Mouse (Mus musculus) left cerebral cortex, postnatal 4 days (tissue): Measurements from ENCODE around the gene Ucp2. TPM values are rescaled to one million over a fixed set of nuclear protein-coding genes. Genes with fewer than 3 reads are reported as not detected.
"Not testable (repeated sequence)": the region's sequence is repeated elsewhere in the genome, so short reads cannot be mapped to it uniquely, and the experiment has no call there.

Experiments
- DNase-seq: peaks from one replicate; pipeline ENCODE4 v3.0.0-alpha.2; 2022
- intact Hi-C: fragments of 180-260 bp; cut with DNase I; formaldehyde crosslinking; loops from one replicate; pipeline ENCODE4 v1.15.1; 2025
- total RNA-seq, 2 experiments: library from RNA; stranded (reverse); gene quantifications; 2 replicates each; pipeline ENCODE4 v1.2.3; 2021

Ucp2 gene
- total RNA-seq, 2 experiments from 2014 or later = 46.2 to 47.2 TPM

- peak; percentile 67 for DNase-seq
- intact Hi-C loops = no loop called here
These were observed 13.9 kb upstream of the Ucp2 start for GRCm38 (mm10) chr7:100479100-100479822.

DNA sequence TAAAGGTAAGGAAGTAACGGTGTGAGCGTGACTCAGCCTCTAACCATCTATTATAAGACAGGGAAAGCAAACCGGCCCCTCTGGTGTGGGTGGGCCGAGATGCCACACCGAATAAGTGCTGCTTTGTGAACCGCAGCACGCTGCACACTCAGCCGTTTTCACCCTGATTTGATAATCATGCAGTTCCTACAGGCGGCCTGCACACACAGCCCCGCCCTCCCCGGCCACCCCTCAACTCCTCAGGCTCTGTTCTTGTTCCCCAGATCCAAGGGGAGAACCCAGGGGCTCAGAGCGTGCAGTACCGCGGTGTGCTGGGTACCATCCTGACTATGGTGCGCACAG is 13.3 kb upstream of the Ucp2 start:
- intact Hi-C loops = no loop called here
- peak; percentile 35 for DNase-seq

GRCm38 (mm10) chr7:100480175-100480574 is 13.0 kb upstream of the Ucp2 start:
- DNase-seq = no peak
- intact Hi-C loops = no loop called here

DNA sequence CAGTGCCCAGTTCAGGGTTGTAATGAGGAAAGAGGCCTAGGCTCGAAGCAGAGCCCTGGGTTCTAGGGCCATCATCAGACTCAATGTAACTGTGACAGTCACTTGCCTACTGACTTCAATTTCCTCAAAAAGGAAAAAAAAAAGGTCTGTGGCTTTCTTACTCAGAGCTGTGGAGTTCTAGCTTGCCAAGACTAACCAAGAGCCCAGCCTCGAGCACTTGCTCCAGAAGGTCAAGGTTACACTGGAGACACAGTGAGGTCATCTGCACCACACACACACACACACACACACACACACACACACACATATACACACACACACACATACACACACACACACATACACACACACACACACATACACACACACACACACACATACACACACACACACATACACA is 11.1 kb upstream of the Ucp2 start:
- DNase-seq, intact Hi-C loops: not testable (repeated sequence)

DNA sequence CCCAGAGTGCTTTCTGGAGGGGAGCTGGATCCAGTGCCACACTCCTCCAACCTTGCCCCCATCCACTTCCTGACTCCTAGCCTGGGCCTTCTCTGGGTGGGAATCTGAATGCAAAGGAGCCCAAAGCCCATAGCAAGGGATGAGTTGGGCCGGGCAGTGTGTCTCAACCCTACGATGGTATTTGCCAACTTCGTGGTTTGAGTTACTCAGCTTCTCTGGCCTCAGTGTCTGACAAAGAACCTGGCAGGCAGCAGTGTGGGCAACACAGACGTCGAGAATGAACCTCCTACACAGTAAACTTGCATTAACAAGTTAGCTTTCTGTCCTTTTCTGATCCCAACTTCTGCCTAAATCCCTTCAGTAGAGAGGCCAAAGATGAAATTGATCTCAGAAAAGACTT is 8.6 kb upstream of the Ucp2 start:
- DNase-seq = no peak
- intact Hi-C loops = no loop called here

- intact Hi-C loops = no loop called here
- no peak for DNase-seq
These were observed 5.8 kb upstream of the Ucp2 start for GRCm38 (mm10) chr7:100487301-100487700.

GRCm38 (mm10) chr7:100488474-100489048 is 4.6 kb upstream of the Ucp2 start:
- peak; percentile 68 for DNase-seq
- intact Hi-C loops = no loop called here

DNA sequence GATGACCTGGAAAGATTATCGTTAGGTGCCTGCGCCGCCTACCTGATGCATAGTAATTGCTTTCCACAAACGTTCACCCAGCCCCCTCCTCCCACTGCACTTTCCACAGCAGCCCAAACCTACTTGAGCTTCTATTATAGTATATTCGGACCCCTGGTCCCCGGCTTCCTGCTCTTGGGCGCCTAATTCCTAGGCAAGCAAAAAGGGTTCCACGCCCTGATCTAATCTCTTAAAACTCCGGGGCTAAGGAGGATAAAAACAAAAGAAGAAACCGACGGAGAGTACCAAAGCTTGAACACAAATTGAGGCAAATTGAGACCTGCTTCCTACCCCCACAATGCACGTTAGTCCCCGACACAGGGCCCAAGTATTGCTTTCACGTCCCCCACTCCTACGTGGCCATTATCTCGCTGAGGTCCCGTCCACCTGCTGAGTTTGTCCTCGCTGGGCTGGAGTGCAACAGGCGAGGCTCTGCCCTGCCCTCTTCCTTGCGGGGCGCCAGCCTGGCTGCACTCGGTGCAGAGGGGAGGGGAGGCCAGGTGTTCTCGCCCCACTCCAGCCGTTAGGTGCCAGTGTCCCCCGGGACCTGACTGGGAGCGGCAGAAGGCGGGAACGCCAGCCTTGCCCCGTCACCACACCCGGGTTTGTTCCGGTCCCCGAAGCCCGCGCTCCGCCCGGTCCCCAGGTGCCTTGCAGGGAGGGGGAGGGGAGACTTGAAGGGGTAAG is 583 bp upstream of the Ucp2 start:
- intact Hi-C loops = no loop called here
- peak; percentile 30 for DNase-seq

- intact Hi-C loops = no loop called here
- DNase-seq = peak; percentile 43
These were observed 612 bp downstream of the Ucp2 start for GRCm38 (mm10) chr7:100493484-100494414.

GRCm38 (mm10) chr7:100494415-100494831 is 1.3 kb downstream of the Ucp2 start:
- intact Hi-C loops = no loop called here
- no peak for DNase-seq

DNA sequence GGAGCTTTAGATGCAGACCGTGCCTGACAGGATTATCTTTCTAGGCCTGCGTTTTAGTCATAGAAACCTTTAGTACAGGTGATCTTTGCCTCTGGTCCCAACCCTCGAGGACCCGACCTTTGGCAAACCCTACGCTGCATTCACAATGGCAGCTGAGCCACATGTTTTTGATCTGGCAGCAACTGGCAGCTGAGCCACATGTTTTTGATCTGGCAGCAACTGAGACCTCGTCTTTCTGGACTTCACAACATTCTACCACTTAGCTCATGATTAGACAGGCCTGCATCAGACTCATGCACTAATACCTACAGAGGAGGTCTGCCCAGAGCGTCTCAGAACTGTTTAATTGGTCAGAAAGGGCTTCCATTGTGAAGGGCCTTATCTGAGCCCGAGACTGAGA is 1.9 kb downstream of the Ucp2 start:
- intact Hi-C loops = no loop called here

GRCm38 (mm10) chr7:100495581-100496251 is 2.6 kb downstream of the Ucp2 start:
- DNase-seq = peak; percentile 48
- intact Hi-C loops = no loop called here

More for the DNA sequence above, 1.9 kb downstream of the Ucp2 start:
- no peak for DNase-seq

- DNase-seq = no peak
- intact Hi-C loops = no loop called here
These were observed 3.2 kb downstream of the Ucp2 start for GRCm38 (mm10) chr7:100496371-100496770.

DNA sequence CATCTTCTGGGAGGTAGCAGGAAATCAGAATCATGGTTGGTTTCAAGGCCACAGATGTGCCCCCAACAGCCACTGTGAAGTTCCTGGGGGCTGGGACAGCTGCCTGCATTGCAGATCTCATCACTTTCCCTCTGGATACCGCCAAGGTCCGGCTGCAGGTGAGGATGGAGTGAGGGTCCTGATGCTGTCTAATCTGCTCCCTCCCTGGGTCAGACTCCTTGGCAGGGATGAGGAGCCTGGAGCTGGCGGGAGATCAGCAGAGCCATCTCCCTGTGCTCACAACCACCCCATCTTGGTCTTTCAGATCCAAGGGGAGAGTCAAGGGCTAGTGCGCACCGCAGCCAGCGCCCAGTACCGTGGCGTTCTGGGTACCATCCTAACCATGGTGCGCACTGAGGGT is 3.7 kb downstream of the Ucp2 start:
- DNase-seq = no peak
- intact Hi-C loops = no loop called here

DNA sequence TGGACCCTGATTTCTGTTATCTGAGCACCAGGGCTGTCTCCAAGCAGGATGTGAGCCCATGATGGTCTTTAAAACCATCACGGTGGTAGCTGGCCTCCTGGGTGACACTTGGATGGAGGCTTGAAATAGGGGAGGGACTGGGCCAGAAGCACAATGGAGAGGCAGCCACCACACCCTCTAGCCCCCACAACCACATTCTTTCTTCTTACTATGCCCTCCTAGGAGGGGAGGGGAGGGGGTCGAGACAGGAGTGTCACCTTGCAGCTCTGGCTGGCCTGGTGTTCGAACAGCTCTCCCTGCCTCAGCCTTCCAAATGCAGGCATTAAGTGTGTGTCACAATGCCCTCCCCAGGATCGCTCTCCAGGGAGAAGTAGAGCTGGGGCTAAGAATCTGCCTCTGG is 4.3 kb downstream of the Ucp2 start:
- no peak for DNase-seq
- intact Hi-C loops = no loop called here

- DNase-seq = no peak
- intact Hi-C loops = no loop called here
These were observed 4.8 kb downstream of the Ucp2 start for GRCm38 (mm10) chr7:100497982-100498381.

GRCm38 (mm10) chr7:100499465-100499864 is 6.3 kb downstream of the Ucp2 start:
- no peak for DNase-seq
- intact Hi-C loops = no loop called here

- DNase-seq = no peak
- intact Hi-C loops = no loop called here
These were observed 7.3 kb downstream of the Ucp2 start for GRCm38 (mm10) chr7:100500276-100500977.

DNA sequence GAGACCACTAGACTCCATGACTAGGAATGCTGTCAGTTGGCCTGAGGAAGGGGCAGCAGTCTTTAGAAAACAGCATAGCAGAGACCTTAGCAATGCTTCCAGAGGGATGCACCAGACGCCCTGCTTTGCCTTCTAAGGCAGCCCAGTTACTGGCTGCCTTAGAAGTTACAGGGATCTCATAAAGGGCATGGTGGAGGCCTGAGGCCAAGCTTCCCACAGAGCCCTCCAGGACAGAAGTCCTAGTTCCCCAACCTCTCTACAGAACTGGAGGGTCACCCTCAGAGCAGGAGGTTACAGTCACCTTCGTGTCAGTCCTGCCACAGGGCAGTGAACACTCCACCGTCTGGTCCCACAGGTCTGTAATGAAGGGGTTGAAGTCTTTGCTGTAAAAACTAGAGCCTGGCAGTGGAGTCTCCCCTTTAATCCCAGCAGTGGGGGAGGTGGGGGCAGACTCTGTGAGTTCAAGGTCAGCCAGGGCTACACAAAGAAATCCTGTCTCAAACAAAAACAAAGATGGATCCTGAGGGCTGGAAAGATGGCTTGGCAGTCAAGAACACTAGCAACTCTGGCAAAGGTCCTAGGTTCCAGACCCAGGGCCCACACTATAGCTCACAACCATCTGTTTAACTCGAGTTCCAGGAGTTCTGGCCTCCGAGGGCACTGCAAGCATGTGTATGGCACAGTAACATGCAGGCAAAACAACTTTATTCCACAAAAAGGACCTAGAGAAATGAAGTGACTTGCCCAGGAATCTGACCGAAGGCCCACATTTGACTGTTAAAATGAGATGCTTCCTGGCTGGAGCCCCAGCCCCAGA is 8.1 kb downstream of the Ucp2 start:
- intact Hi-C loops = no loop called here
- DNase-seq = no peak
